Mouse (Mus musculus) intestine, postnatal 0 days (tissue): ENCODE data around the gene Fam129a. TPM values are rescaled to one million over a fixed set of nuclear protein-coding genes. Genes with fewer than 3 reads are reported as not detected.

Experiments
- ATAC-seq: fragments of 200-750 bp; cut with Nextera tagmentation; 2 replicates; pipeline ENCODE4 v1.8.0; 2017; ENCODE audit warnings: mild to moderate bottlenecking, moderate TSS enrichment, moderate library complexity
- H3K27ac ChIP-seq: fragments of 300-500 bp; sonication (generic); 2 replicates; pipeline ENCODE4 v1.5.1; 2014; ENCODE audit warnings: mild to moderate bottlenecking, low read depth, low read length, moderate library complexity
- H3K27me3 ChIP-seq: fragments of 300-500 bp; sonication (generic); replicated peaks from 2 replicates; pipeline ENCODE4 v1.6.1; 2014; ENCODE audit warnings: low read length, mixed read lengths; ENCODE audit not compliant: control insufficient read depth, insufficient read depth
- H3K36me3 ChIP-seq: fragments of 300-500 bp; sonication (generic); 2 replicates; pipeline ENCODE4 v1.6.1; 2014; ENCODE audit warnings: mild to moderate bottlenecking, moderate library complexity; ENCODE audit not compliant: control insufficient read depth, insufficient read depth
- H3K4me1 ChIP-seq: fragments of 300-500 bp; sonication (generic); replicated peaks from 2 replicates; pipeline ENCODE4 v1.6.1; 2014; ENCODE audit warnings: antibody characterized with exemption, low read length, mixed read lengths; ENCODE audit not compliant: control insufficient read depth, insufficient read depth
- H3K4me2 ChIP-seq: fragments of 300-500 bp; sonication (generic); replicated peaks from 2 replicates; pipeline ENCODE4 v1.6.1; 2014; ENCODE audit warnings: low read depth, mild to moderate bottlenecking, moderate library complexity
- H3K4me3 ChIP-seq: fragments of 300-500 bp; sonication (generic); 2 replicates; pipeline ENCODE4 v1.5.1; 2014; ENCODE audit warnings: low read depth, low read length
- H3K9ac ChIP-seq: fragments of 300-500 bp; sonication (generic); 2 replicates; pipeline ENCODE4 v1.6.1; 2014; ENCODE audit warnings: mild to moderate bottlenecking, low read depth, low read length
- H3K9me3 ChIP-seq: fragments of 300-500 bp; sonication (generic); 2 replicates; pipeline ENCODE4 v1.6.1; 2016; ENCODE audit warnings: mixed run types; ENCODE audit not compliant: control insufficient read depth
- CTCF ChIP-seq: sonication (generic); IDR thresholded peaks from 2 replicates; pipeline ENCODE4 v1.5.1; 2016; ENCODE audit warnings: low read depth, mild to moderate bottlenecking, control low read depth, antibody characterized with exemption, moderate library complexity
- WGBS: fragments of 180-500 bp; shearing (Covaris S2); extraction: QIAGEN DNeasy Blood & Tissue Kit; methylation state at CpG from one replicate; pipeline ENCODE4 v1.1.7; 2014; 5-methylcytosine and 5-hydroxymethylcytosine counted together
- polyA plus RNA-seq: library from polyadenylated mRNA; unstranded; fragments of >200 nt; fragmentation: Nextera tagmentation; extraction: Ambion mirVana; gene quantifications from 2 replicates; pipeline ENCODE4 v1.2.1, GENCODE M21; 2015

Gene Fam129a
- polyA plus RNA-seq, 1 experiment from 2014 or later, result 7.4 TPM

DNA sequence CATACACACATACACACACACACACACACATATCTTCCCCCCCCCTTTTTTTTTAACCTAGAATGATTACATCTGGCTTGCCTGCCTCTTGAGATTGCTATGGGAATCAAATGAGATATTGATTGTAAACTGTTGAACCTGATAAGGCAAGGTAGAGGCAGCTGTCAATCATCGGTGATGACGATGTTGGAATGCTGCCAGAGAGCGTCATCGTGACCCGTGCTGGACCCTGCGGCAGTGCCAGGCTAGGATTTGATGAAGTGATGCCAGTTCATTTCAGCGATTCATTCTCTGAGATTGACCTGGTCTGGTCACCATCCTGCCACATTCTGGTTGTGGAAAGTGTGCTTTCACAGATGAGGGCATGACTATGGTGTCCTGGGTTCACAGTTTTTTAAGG, 108.2 kb downstream of the Fam129a start:
- H3K9ac ChIP-seq, result no peak overlapping the region
- H3K4me2 ChIP-seq, result no peak overlapping the region
- WGBS, result 63% methylated on average over 7 of the region's 7 CpGs
- no peaks in the 10 kb centered on the region for H3K27me3 ChIP-seq
- H3K4me3 ChIP-seq, result no peak overlapping the region
- no peak for ATAC-seq
- no peaks in the 10 kb centered on the region for H3K9me3 ChIP-seq
- H3K27ac ChIP-seq, result no peak overlapping the region
- H3K4me1 ChIP-seq, result no peaks in the 10 kb centered on the region
- no peak for TF ChIP-seq CTCF
- H3K36me3 ChIP-seq, result no peaks in the 10 kb centered on the region

DNA sequence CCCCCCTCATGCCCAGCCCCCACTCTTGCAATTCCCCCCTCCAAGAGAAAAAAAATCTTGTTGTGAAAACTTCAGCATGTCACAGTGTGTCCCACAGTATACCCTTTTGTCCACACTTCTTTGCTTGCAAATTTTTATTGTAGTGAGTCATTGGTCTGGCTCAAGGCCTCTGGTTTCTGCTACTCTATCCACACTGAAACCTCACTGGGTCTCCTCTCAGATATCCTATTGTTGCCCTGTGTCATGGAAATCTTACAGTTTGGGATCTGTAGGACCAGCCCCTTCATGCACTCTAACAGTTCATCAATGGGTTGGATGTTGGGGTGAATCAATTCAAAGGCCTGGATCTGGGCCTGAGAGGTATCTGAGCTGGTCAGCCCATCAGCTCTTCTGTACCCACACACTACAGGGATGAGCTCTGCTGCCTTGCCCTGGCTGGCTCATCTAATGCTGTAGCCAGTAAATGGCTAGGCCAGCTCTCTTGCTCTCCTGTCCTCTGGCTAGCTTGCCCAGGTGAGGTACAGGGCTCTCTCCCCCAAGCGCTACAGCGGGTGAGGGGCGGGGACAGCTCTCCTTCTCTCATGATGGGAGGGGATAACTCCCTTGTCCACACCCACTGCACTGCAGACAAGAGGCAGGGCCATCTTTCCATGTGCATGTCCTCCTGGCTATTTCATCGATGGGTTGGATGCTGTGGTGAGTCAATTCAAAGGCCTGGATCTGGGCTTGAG, 109.1 kb downstream of the Fam129a start:
- ATAC-seq, result no peak
- no peaks in the 10 kb centered on the region for H3K36me3 ChIP-seq
- H3K9me3 ChIP-seq, result no peaks in the 10 kb centered on the region
- WGBS, result 96% methylated on average over 4 of the region's 4 CpGs
- no peak overlapping the region for H3K9ac ChIP-seq
- H3K27ac ChIP-seq, result no peak overlapping the region
- H3K27me3 ChIP-seq, result no peaks in the 10 kb centered on the region
- no peaks in the 10 kb centered on the region for H3K4me1 ChIP-seq
- TF ChIP-seq CTCF, result no peak
- H3K4me2 ChIP-seq, result no peak overlapping the region
- H3K4me3 ChIP-seq, result no peak overlapping the region

DNA sequence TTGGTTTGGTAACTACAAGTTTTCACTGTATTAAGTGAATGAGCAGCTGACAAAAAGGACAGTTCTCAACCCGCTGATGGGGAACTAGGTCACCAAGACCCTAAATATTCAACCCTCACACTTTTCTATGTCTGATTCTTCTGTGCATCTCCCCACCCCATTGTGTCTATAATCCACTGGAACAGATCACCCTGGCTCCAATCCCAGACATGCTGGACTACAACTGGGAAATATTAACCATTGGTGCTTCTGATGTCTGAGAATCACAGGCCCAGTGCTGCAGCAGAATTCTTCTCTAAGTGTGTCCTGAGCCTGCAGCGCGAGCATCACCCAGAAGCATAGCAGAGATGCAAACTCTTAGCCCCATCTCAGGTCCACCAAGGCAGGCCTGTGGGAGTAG, 110.0 kb downstream of the Fam129a start:
- no peak for ATAC-seq
- no peak overlapping the region for H3K4me3 ChIP-seq
- TF ChIP-seq CTCF, result no peak
- H3K9me3 ChIP-seq, result no peaks in the 10 kb centered on the region
- no peak overlapping the region for H3K4me2 ChIP-seq
- H3K36me3 ChIP-seq, result no peaks in the 10 kb centered on the region
- H3K9ac ChIP-seq, result no peak overlapping the region
- H3K27ac ChIP-seq, result no peak overlapping the region
- H3K27me3 ChIP-seq, result no peaks in the 10 kb centered on the region
- no peaks in the 10 kb centered on the region for H3K4me1 ChIP-seq
- 91% methylated on average over 3 of the region's 3 CpGs for WGBS

DNA sequence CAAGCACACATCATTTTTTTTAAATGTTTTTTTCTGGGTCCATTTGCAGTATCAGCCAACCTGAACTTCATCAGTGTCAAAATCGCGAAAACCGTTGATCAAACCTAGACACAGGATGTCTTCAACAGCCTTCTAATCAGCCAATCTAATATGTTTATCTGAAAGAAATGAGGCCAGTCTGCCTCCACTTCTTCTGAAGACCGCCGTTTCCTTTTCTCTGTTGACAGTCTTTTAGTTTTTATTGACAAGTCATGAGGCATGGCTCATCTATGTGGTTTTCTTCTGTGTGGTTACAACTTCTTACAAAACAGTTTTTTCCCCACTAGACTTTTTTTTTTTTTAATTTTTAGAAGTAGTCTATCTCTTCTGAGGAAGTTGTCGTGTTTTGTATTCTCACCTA, 111.9 kb downstream of the Fam129a start:
- Histone ChIP-seq H3K9ac (no peak overlapping the region), H3K4me2 (no peak overlapping the region), H3K27ac (no peak overlapping the region), H3K9me3 (no peaks in the 10 kb centered on the region), H3K4me1 (no peaks in the 10 kb centered on the region), H3K4me3 (no peak overlapping the region), H3K36me3 (no peaks in the 10 kb centered on the region), H3K27me3 (no peaks in the 10 kb centered on the region)
- WGBS, result 78% methylated on average over 6 of the region's 6 CpGs
- ATAC-seq, result no peak
- no peak for TF ChIP-seq CTCF

DNA sequence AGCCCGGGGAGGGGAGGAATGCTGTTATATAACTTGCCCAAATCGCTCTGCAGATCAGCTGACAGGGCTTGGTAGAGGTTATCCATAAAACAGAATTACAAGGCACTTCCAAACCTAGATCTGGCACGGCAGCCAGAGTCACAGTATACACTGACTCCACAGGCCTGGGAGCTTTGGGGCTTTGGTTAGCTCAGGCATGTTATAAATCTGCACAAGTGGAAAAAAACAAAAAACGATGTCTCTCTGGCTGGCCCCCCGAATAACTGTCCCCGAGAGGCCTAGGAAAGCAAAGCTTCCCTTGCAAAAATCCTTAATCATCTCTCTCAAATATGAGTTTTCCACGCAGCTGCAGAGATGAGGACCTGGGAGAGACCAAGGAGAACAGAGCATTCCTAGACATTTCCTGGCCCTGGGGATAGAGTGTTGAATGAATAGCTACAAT, 113.5 kb downstream of the Fam129a start:
- H3K27ac ChIP-seq, result no peak overlapping the region

DNA sequence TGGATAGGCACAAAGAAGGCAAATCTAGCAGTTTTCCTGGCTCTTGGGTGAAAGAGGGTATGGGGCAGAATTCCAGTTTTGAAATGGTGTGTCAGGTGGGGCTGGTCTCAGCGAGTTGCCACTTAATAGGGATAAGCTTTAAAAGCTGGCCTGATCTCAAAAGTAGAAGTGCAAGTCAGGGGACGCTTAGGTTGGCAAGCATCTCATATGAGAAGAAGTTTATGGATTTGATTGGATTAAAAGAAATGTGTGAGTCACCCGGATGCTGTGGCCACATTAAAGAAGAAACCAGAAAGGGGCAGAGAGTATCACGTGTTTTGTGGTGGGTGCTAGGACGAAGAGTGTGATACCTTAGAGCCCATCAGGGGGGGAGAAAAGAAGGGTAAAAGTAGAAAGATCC, 114.0 kb downstream of the Fam129a start:
- no peak overlapping the region for H3K27ac ChIP-seq
- no peak for ATAC-seq
- no peaks in the 10 kb centered on the region for H3K9me3 ChIP-seq
- no peak for TF ChIP-seq CTCF
- H3K27me3 ChIP-seq, result no peaks in the 10 kb centered on the region
- WGBS, result 76% methylated on average over 5 of the region's 5 CpGs
- no peak overlapping the region for H3K9ac ChIP-seq
- no peak overlapping the region for H3K4me2 ChIP-seq
- no peaks in the 10 kb centered on the region for H3K4me1 ChIP-seq
- H3K36me3 ChIP-seq, result no peaks in the 10 kb centered on the region
- no peak overlapping the region for H3K4me3 ChIP-seq

More for the DNA sequence above, 113.5 kb downstream of the Fam129a start:
- H3K4me2 ChIP-seq, result no peak overlapping the region
- TF ChIP-seq CTCF, result no peak
- H3K9ac ChIP-seq, result no peak overlapping the region
- no peaks in the 10 kb centered on the region for H3K4me1 ChIP-seq
- no peak for ATAC-seq
- H3K27me3 ChIP-seq, result no peaks in the 10 kb centered on the region
- WGBS, result 70% methylated on average over 7 of the region's 7 CpGs
- H3K4me3 ChIP-seq, result no peak overlapping the region
- H3K36me3 ChIP-seq, result no peaks in the 10 kb centered on the region
- no peaks in the 10 kb centered on the region for H3K9me3 ChIP-seq
